Mouse (Mus musculus) adrenal gland, postnatal 10 days (tissue): ENCODE results near the gene Tmem151a. TPM values are rescaled to one million over a fixed set of nuclear protein-coding genes. Genes with fewer than 3 reads are reported as not detected.
A peak's percentile ranks its signal among the peaks of the same experiment; 100 is the strongest.

Experiments
- DNase-seq: peaks from one replicate; pipeline ENCODE4 v3.0.0; 2021; ENCODE audit warnings: mixed read lengths
- total RNA-seq, 2 experiments: library from RNA; stranded (reverse); gene quantifications; 2 replicates each; pipeline ENCODE4 v1.2.3; 2021

Tmem151a gene
- total RNA-seq, 2 experiments from 2014 or later, result 2.4 to 3.2 TPM

DNA sequence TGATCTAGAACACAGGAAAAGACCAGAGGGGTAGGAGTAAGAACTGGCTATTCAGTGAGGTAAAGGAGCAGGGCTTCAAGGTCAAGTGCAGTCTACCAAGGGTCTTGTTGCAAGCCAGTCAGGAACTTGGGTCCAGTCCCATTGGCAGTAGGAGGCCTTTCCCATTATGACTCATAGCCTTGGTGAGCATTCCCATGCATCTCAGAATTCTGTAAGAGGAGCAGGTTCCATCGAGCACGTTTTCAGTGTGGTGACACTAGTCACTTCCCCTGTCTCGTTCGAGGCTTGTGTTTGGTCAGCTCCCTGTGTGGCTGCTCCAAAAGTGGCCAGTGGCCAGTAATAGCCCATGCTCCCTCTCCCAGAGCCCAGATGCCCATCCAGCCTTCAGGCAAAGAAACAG lies 39.8 kb downstream of the Tmem151a start:
- DNase-seq, result no peak

DNA sequence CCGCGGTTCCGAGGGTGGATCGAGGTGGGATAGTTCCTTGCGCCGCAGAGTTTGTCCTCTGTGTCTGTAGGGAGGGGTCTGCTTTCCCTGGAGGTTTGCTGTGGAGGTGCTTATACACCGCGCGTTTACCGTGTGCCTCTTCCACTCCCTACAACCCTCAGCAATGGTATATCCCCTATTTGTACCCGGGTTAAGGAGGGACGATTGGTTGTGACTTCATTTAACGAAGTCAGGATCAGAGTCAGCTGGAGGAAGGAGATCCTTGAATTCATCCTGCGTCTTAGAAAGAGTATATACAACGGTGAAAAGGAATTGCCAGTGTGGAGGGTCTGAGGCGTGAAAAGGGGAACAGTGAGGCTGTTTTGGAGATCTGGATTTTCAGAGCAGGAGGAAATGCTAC lies 43.7 kb downstream of the Tmem151a start:
- DNase-seq, result no peak

DNA sequence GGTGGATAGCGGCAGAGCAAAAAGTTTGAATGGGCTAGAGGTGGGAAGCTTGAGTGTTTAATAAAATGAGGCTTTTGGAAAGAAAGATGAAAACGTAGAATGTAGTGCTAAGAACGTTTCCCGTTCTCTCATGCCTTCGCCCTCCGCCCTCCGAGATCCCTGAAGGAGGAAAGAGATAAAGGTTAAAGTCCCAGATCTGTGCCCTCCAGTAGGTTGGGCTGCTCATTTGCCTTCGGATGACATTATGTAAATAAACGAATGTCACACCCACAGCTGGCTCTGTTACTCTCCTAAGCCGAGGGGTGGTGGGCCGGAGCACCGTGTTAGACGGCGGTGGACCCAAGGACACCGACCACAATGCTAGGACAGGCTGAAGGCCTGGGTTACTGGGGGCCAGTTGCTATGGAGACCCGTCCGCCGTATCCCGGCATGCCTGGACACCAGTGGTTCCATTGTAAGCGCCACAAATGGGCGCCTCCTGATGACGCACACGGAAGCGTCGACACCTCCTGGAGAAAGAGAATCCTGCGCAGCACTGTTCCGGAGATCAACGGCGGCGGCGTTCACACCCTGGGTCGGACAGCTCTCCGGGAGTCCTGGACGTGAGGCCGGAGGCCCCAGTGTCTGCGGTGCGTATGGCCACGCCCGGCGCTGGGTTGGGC lies 44.3 kb downstream of the Tmem151a start, which contains the start of gene Brms1:
Brms1 (plus strand) TSS at position 493 of the 662 bp plus-strand sequence.
- peak; percentile 94 for DNase-seq

DNA sequence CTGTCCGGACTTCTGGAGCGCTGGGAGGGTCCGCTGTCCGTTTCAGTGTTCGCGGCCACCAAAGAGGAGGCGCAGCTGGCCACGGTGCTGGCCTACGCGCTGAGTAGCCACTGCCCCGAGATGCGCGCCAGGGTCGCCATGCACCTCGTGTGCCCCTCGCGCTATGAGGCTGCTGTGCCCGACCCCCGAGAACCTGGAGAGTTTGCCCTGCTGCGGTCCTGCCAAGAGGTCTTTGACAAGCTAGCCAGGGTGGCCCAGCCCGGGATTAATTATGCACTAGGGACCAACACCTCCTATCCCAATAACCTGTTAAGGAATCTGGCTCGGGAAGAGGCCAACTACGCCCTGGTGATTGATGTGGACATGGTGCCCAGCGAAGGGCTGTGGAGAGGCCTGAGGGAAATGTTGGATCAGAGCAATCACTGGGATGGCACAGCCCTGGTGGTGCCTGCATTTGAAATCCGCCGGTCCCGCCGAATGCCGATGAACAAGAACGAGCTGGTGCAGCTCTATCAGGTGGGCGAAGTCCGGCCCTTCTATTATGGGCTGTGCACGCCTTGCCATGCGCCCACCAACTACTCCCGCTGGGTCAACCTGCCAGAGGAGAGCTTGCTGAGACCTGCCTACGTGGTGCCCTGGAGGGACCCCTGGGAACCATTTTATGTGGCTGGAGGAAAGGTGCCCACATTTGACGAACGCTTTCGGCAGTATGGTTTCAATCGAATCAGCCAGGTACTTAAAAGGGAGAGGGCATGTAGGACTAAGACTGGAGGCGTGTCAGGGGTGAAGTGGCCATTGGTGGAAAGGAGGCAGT lies 45.8 kb downstream of the Tmem151a start:
- no peak for DNase-seq

DNA sequence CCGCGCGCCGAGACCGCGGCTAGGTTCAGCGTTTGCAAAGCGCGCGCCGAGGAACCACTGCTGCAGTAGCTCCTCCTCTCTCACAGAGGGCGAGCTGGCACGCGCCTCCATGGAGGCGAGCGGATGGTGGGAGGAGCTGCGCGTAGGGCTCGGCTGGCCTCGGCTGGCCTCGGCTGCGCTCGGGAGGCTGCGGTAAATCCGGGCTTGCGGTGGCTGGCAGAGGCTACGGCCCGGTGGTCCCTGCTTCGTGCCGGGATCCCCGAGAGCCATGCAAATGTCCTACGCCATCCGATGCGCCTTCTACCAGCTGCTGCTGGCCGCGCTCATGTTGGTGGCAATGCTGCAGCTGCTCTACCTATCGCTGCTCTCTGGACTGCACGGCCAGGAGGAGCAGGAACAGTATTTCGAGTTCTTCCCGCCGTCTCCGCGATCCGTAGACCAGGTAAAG lies 46.6 kb downstream of the Tmem151a start, which contains the start of the genes B4gat1 and AC124502.3:
B4gat1 (plus strand) TSS at position 118 of the 448 bp plus-strand sequence.
AC124502.3 (plus strand) TSS at position 183 of the 448 bp plus-strand sequence.
- peak; percentile 93 for DNase-seq

DNA sequence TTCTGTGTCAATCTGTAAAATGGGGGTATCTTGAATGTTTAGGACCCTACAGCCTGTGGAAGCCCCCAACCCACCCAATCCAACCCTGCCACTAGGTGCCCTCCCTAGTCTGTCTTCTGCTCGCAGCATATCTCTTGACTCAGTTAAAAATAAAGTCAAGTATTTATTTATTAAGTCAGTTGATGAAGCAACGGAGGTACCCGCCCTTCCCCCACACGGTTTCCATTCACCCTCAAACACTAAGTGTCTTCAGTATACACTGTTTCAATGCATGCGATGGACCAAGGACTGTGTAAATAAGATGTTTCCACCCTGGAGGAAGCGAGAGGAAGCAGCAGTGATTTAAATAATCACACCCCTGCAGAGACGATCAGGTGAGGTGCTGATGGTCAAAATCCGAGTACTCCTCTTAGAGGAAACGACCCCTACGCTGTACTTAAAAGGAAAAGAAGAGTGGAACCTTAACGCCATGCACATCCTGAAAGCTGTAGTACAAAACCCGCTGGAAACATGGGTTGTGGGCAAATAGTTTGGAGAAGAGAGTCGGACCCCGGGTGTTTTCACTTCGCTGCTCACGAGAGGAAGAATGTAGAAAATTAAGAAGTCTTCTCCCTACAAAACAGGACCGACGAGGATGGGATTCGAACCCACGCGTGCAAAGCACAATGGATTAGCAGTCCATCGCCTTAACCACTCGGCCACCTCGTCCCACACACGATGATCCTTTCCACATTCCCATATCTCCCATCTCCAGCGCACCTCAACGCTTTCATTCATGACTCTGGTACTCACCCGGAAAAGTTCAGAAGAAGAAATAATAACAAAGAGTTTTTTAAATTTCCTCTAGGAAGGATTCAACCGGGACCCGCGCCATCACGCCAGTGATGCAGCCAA lies 47.4 kb downstream of the Tmem151a start:
- DNase-seq, result peak; percentile 84

DNA sequence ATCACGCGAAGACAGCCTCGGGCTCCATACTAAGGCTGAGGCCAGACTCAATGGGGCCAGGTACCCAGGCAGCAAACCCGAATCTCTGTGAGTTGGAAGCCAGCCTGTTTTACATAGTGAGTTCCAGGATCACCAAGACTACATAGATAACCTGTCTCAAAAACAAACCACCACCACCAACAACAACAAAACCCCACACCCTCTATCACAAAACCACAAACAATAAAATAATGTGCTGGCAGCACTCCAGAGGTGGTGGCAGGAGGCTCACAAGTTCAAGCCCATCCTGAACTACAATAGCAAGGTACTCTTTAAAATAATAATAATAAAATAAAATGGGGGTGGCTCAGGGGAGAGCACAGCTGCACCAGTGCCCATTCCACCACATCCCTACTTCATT lies 48.8 kb downstream of the Tmem151a start:
- DNase-seq, result no peak

DNA sequence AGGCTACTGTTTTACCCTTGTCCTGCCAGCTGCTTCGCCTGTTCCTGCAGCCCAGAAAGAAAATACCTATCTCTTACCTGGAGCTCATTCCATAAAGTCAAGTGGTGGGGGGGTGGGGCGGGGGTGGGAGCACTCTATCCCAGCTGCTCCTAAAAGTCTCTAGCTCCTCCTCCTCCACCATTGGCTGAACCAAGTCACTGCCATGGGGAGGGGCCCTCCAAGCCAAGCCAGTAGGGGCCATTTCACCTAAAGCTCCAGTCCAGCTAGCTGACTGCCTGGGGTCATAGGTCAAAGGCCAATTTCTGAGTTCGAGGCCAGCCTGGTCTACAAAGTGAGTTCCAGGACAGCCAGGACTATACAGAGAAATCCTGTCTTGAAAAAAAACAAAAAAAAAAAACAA lies 52.6 kb downstream of the Tmem151a start:
- no peak for DNase-seq

DNA sequence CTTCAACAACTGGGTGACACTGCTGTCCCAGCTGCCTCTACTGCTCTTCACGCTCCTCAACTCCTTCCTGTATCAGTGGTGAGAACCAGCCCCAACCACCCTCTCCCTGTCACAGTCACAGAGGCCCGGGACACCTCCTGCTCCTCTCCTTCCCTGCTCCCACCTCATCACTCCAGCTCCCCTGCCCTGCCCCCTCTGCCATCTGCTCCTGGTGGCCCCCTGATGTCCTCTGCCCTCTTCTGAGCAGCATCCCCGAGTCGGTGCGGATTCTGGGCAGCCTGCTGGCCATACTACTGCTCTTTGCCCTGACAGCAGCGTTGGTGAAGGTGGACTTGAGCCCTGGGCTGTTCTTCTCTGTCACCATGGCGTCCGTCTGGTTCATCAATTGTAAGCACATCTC lies 59.2 kb downstream of the Tmem151a start:
- DNase-seq, result no peak

DNA sequence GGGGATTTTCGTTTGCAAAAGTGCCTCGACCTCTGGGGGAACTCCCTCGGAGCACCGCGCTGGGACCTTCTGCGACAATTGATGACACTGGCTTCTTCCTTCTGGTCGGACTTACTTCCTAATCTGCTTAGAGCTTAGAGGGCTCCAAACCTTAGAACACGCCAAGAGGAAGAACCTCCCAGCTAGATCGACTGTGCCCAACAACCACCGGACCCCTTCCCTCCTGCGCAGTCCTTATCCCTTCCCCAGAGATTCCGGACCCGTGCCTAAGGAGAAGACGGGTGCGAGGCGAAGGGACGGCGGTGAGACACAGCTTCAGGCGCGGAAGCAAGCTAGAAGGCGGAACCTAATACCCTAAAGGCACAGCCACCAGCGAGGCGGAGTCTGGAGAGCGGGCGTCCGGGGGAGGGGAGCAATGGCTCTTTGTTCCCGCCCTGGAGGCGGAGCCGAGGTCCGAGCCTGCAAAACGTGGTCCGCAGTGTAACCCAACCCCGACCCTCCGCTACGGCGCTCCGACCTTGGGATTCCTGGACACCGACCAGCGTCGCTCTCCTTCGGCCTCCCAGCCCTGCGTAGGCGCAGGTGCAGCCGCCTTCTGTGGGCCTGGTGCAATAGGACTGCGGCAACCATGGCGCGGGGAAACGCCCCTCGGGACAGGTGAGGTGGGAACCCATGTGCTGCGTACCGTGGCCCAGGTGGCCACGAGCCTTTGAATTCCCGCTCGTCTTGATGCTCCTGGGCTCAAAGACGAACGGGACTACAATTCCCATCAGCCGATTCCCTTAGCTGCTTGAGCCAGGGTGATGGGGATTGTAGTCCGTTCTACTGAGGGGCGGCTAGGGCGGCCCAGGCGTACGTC lies 61.5 kb downstream of the Tmem151a start, which contains the start of gene Slc29a2:
Slc29a2 (plus strand) TSS at position 240 of the 859 bp plus-strand sequence.
- DNase-seq, result peak; percentile 95

DNA sequence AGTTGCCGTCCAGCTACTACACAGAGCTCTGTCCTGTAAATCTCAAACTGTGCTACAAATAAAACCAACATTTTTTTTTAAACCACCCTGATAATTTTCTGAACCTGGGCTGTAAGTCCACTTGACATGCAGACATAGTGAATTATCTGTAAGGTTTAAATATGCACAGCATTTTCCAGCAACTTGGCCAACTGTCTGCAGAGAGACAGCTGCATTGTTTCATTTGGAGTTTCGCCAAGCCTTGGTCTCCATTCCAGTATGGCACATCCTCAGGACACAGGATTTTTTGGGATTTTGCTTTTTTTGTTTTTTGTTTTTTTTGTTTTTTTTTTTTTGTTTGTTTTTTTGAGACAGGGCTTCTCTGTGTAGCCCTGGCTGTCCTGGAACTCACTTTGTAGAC lies 63.9 kb downstream of the Tmem151a start:
- DNase-seq, result no peak

Other genes starting within 250 kb of the Tmem151a start
- gene Ccs, start 246.2 kb downstream of the Tmem151a start, total RNA-seq, result 100 to 1,000 TPM; 109 to 114 TPM
- under 1 TPM in 1 of 2 experiments, not detected in 1; 0.12 TPM for gene Ccdc87, start 246.2 kb downstream of the Tmem151a start, total RNA-seq
- gene Ctsf, start 230.4 kb downstream of the Tmem151a start, total RNA-seq, result 100 to 1,000 TPM; 205 to 216 TPM
- 10 to 100 TPM; 70.8 to 96.2 TPM for gene Actn3, start 207.6 kb downstream of the Tmem151a start, total RNA-seq
- 10 to 100 TPM; 12.5 to 13.9 TPM for gene Zdhhc24, start 206.9 kb downstream of the Tmem151a start, total RNA-seq
- gene Bbs1, start 178.9 kb downstream of the Tmem151a start, total RNA-seq, result 10 to 100 TPM in 1 of 2 experiments, 1 to 10 TPM in 1; 7.4 to 10.3 TPM
- gene Dpp3, start 157.2 kb downstream of the Tmem151a start, total RNA-seq, result 10 to 100 TPM; 74.1 to 83.4 TPM
- 1 to 10 TPM; 2.8 to 3.9 TPM for gene Peli3, start 142.4 kb downstream of the Tmem151a start, total RNA-seq
- 10 to 100 TPM; 72.0 to 75.1 TPM for gene Mrpl11, start 123.4 kb downstream of the Tmem151a start, total RNA-seq
- gene Npas4, start 95.2 kb downstream of the Tmem151a start, total RNA-seq, result under 1 TPM; 0.15 to 0.24 TPM
- 1 to 10 TPM; 3.2 to 5.1 TPM for gene Slc29a2, start 61.7 kb downstream of the Tmem151a start, total RNA-seq
- gene B4gat1, start 46.7 kb downstream of the Tmem151a start, total RNA-seq, result 10 to 100 TPM; 28.7 to 35.7 TPM
- gene AC124502.3, start 46.6 kb downstream of the Tmem151a start, total RNA-seq, result 1 to 10 TPM; 1.8 to 2.8 TPM
- 10 to 100 TPM; 22.1 to 25.4 TPM for gene Brms1, start 44.2 kb downstream of the Tmem151a start, total RNA-seq
- gene Rin1, start 35.0 kb downstream of the Tmem151a start, total RNA-seq, result 1 to 10 TPM; 1.7 to 3.7 TPM
- 10 to 100 TPM; 28.1 to 37.5 TPM for gene Cd248, start 17.5 kb downstream of the Tmem151a start, total RNA-seq
- 10 to 100 TPM; 88.3 to 96.8 TPM for gene Yif1a, start 3.0 kb upstream of the Tmem151a start, total RNA-seq
- gene Cnih2, start 13.0 kb upstream of the Tmem151a start, total RNA-seq, result 1 to 10 TPM; 5.0 to 5.1 TPM
- 100 to 1,000 TPM; 179 to 197 TPM for gene Rab1b, start 21.5 kb upstream of the Tmem151a start, total RNA-seq
- gene Klc2, start 33.0 kb upstream of the Tmem151a start, total RNA-seq, result 10 to 100 TPM; 28.0 to 40.2 TPM
- 10 to 100 TPM; 23.3 to 28.7 TPM for gene Pacs1, start 187.6 kb upstream of the Tmem151a start, total RNA-seq
- gene Sf3b2, start 209.9 kb upstream of the Tmem151a start, total RNA-seq, result 100 to 1,000 TPM; 149 to 167 TPM
- under 1 TPM; 0.27 to 0.51 TPM for gene Gal3st3, start 212.8 kb upstream of the Tmem151a start, total RNA-seq